Mouse (Mus musculus): ENCODE measurements at regions not wholly inside any gene's neighbourhood (a gene's known extent, or its start where the extent isn't known, plus 50 kb on each side); places are given as distances from the start of the nearest gene placed in this dataset. TPM values are rescaled to one million over a fixed set of nuclear protein-coding genes. Genes with fewer than 3 reads are reported as not detected.

DNA sequence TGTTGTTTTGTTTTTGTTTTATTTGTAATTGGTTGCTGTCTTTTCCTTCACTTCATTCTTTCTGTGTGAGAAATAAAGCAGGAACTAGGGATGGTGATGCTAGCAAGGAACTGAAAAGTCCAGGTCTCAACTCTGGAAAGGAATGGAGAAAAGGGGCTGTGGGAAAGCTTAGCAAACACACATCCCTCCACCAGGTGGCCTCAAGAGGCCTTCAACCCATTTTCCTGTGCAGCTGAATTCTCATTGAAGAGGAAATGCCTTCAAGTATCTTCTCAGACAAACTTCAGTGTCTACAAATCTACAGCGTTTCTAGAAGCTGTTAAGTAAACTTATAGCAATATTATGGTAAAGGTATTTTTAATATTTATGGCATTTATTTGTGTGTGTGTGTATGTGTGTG is 487.4 kb upstream of the Ddx18 start:
- no peak for ATAC-seq (replicated peaks; ENCODE audit: insufficient number of reproducible peaks, insufficient read depth, low FRiP score, low read depth)
- H3K27ac ChIP-seq, result no peak overlapping the region
- no peaks in the 10 kb centered on the region for H3K4me1 ChIP-seq (replicated peaks)
- WGBS, result 59% methylated on average over 1 of the region's 1 CpGs
- no peak overlapping the region for H3K9ac ChIP-seq
- no peaks in the 10 kb centered on the region for H3K36me3 ChIP-seq
- H3K4me2 ChIP-seq, result no peak overlapping the region
- H3K4me3 ChIP-seq, result no peak overlapping the region
- H3K27me3 ChIP-seq, result no peaks in the 10 kb centered on the region
- H3K9me3 ChIP-seq (replicated peaks), result no peaks in the 10 kb centered on the region

DNA sequence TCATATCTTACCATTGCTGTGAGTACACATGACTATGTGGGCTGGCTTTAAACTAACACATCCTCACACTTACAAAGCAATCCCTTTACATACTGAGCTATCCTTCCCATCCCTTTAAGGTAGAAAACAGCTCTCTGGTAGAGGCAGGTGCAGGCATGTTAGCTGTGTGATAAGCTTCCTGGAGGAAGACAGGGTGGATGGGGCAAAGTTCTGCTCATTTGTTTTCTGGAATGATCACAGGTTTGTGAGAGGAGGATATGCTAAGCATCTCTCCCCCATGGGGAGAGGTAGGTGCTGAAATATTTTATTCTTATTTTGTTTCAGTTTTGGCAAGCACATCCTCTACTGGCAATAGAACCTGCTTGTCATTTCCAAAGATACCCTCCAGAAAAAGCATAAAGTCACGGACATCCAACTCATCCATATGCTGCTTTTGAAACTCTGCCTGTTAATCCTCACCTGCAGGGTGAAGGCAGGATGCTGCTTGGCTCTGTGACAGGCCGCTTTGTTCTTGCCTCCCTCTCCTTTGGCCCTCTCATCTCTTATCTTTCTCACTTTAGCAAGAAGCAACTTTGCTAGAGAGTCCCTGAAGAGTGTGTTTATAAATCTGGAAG is 480.4 kb upstream of the Ddx18 start:
- 17% methylated on average over 2 of the region's 2 CpGs for WGBS
- Histone ChIP-seq H3K9ac (no peak overlapping the region), H3K36me3 (no peaks in the 10 kb centered on the region), H3K4me3 (no peak overlapping the region), H3K27me3 (no peaks in the 10 kb centered on the region), H3K27ac (no peak overlapping the region), H3K4me1 (replicated peaks) (no peaks in the 10 kb centered on the region), H3K9me3 (replicated peaks) (no peaks in the 10 kb centered on the region), H3K4me2 (no peak overlapping the region)
- no peak for ATAC-seq (replicated peaks; ENCODE audit: insufficient number of reproducible peaks, insufficient read depth, low FRiP score, low read depth)

- no peak overlapping the region for H3K4me3 ChIP-seq
- H3K4me2 ChIP-seq, result no peak overlapping the region
- no peak for ATAC-seq (replicated peaks; ENCODE audit: insufficient number of reproducible peaks, insufficient read depth, low FRiP score, low read depth)
- no peak overlapping the region for H3K27ac ChIP-seq
- 41% methylated on average over 1 of the region's 1 CpGs for WGBS
- no peak overlapping the region for H3K9ac ChIP-seq
- no peaks in the 10 kb centered on the region for H3K4me1 ChIP-seq (replicated peaks)
- no peaks in the 10 kb centered on the region for H3K36me3 ChIP-seq
- no peaks in the 10 kb centered on the region for H3K9me3 ChIP-seq (replicated peaks)
- no peaks in the 10 kb centered on the region for H3K27me3 ChIP-seq
Measured at GRCm38 (mm10) chr1:122043896-122044295, 476.1 kb upstream of the Ddx18 start.

DNA sequence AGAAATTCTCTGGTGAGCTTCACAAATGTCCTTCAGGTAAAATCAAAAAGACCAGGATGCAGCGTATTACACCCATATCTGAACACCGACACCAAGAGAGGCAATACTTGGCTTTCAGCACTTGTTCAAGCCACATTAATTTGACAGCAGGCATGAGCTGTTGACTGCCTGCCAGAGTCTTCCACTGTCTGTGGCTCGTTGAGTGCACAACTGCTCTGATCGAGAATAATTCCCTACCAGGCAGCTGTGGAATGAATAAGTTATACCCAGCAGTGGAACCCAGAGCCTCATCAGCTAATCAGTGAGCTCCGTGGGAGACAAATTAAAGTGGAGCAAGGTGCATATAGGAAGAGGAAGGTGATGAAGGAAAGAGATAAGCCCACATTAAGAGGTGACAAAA is 475.3 kb upstream of the Ddx18 start:
- no peak overlapping the region for H3K9ac ChIP-seq
- no peaks in the 10 kb centered on the region for H3K27me3 ChIP-seq
- no peaks in the 10 kb centered on the region for H3K36me3 ChIP-seq
- H3K9me3 ChIP-seq (replicated peaks), result no peaks in the 10 kb centered on the region
- no peak overlapping the region for H3K27ac ChIP-seq
- ATAC-seq (replicated peaks; ENCODE audit: insufficient number of reproducible peaks, insufficient read depth, low FRiP score, low read depth), result no peak
- 37% methylated on average over 5 of the region's 5 CpGs for WGBS
- H3K4me1 ChIP-seq (replicated peaks), result no peaks in the 10 kb centered on the region
- H3K4me3 ChIP-seq, result no peak overlapping the region
- no peak overlapping the region for H3K4me2 ChIP-seq

DNA sequence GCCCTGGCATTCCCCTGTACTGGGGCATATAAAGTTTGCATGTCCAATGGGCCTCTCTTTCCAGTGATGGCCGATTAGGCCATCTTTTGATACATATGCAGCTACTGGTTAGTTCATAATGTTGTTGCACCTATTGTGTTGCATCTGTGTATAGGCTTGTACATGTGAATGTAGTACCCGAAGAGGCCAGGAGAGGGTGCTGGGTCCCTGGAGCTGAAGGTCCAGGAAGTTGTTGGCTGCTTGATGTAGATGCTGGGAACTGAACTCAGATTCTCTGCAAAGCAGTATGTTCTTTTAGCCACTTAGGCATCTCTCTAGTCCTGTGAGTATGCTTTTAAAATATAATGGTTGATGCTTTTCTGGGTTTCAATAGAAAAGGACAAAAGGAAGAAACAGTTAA is 440.0 kb upstream of the Ddx18 start:
- ATAC-seq (replicated peaks; ENCODE audit: insufficient number of reproducible peaks, insufficient read depth, low FRiP score, low read depth), result no peak

DNA sequence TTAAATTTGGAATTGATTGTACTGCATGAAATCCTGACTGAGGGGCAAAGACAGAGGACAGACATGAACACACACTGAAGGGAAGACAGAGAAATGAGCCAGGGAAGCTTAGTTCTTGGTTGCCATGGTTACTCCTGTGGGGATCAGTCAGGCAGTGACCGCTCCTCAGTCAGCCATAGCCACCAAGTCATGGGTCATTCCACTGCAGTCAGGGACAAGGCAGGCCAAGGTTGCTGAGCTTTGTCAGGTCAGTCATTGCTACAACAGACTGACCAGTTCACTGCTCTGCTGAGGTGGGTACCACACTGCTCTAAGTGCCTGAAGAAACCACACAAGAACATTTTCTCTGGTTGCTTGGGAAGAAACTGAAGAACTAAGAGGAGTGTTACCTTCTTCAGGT is 428.7 kb upstream of the Ddx18 start:
- Histone ChIP-seq H3K9me3 (replicated peaks) (no peaks in the 10 kb centered on the region), H3K9ac (no peak overlapping the region), H3K4me2 (no peak overlapping the region), H3K4me1 (replicated peaks) (no peaks in the 10 kb centered on the region), H3K27me3 (no peaks in the 10 kb centered on the region), H3K4me3 (no peak overlapping the region), H3K36me3 (no peaks in the 10 kb centered on the region), H3K27ac (no peak overlapping the region)
- WGBS, result 62% methylated on average over 1 of the region's 1 CpGs
- no peak for ATAC-seq (replicated peaks; ENCODE audit: insufficient number of reproducible peaks, insufficient read depth, low FRiP score, low read depth)

More for the DNA sequence above, 440.0 kb upstream of the Ddx18 start:
- WGBS, result 71% methylated on average over 2 of the region's 2 CpGs
- no peaks in the 10 kb centered on the region for H3K36me3 ChIP-seq
- H3K4me3 ChIP-seq, result no peak overlapping the region
- no peak overlapping the region for H3K27ac ChIP-seq
- no peak overlapping the region for H3K4me2 ChIP-seq
- no peaks in the 10 kb centered on the region for H3K27me3 ChIP-seq
- no peaks in the 10 kb centered on the region for H3K4me1 ChIP-seq (replicated peaks)
- no peaks in the 10 kb centered on the region for H3K9me3 ChIP-seq (replicated peaks)
- H3K9ac ChIP-seq, result no peak overlapping the region

- H3K27me3 ChIP-seq, result no peaks in the 10 kb centered on the region
- no peaks in the 10 kb centered on the region for H3K4me1 ChIP-seq (replicated peaks)
- WGBS, result 59% methylated on average over 2 of the region's 2 CpGs
- no peak overlapping the region for H3K27ac ChIP-seq
- H3K4me2 ChIP-seq, result no peak overlapping the region
- no peak for ATAC-seq (replicated peaks; ENCODE audit: insufficient number of reproducible peaks, insufficient read depth, low FRiP score, low read depth)
- no peaks in the 10 kb centered on the region for H3K9me3 ChIP-seq (replicated peaks)
- H3K4me3 ChIP-seq, result no peak overlapping the region
- H3K36me3 ChIP-seq, result no peaks in the 10 kb centered on the region
- no peak overlapping the region for H3K9ac ChIP-seq
Measured at GRCm38 (mm10) chr1:121990653-121991052, 422.9 kb upstream of the Ddx18 start.

- no peaks in the 10 kb centered on the region for H3K36me3 ChIP-seq
- no peaks in the 10 kb centered on the region for H3K27me3 ChIP-seq
- H3K4me3 ChIP-seq, result no peak overlapping the region
- H3K27ac ChIP-seq, result no peak overlapping the region
- no peak overlapping the region for H3K9ac ChIP-seq
- H3K4me1 ChIP-seq (replicated peaks), result no peaks in the 10 kb centered on the region
- no peak overlapping the region for H3K4me2 ChIP-seq
- no peak for ATAC-seq (replicated peaks; ENCODE audit: insufficient number of reproducible peaks, insufficient read depth, low FRiP score, low read depth)
- H3K9me3 ChIP-seq (replicated peaks), result no peaks in the 10 kb centered on the region
Measured at GRCm38 (mm10) chr1:121958942-121959341, 391.2 kb upstream of the Ddx18 start.

- Histone ChIP-seq H3K36me3 (no peaks in the 10 kb centered on the region), H3K27ac (no peak overlapping the region), H3K4me2 (no peak overlapping the region), H3K9me3 (replicated peaks) (no peaks in the 10 kb centered on the region), H3K9ac (no peak overlapping the region), H3K27me3 (no peaks in the 10 kb centered on the region), H3K4me3 (no peak overlapping the region), H3K4me1 (replicated peaks) (no peaks in the 10 kb centered on the region)
- no peak for ATAC-seq (replicated peaks; ENCODE audit: insufficient number of reproducible peaks, insufficient read depth, low FRiP score, low read depth)
- WGBS, result 65% methylated on average over 1 of the region's 1 CpGs
Measured at GRCm38 (mm10) chr1:121935911-121936310, 368.1 kb upstream of the Ddx18 start.

Small RNA genes lying in the stretch of these regions (microRNA-seq; reads per million reads assigned to microRNA genes)
- gene Gm26472, result not detected

Data from heart, embryonic 15.5 days (tissue).